Mouse (Mus musculus): ENCODE data around the gene Mpc1.
"Not testable (repeated sequence)": the region's sequence is repeated elsewhere in the genome, so short reads cannot be mapped to it uniquely, and the experiment has no call there.

Mpc1 gene

GRCm38 (mm10) chr17:8278356-8278755, 4.3 kb upstream of the Mpc1 start:
- DNase-seq (ENCODE audit: low read depth, low spot score): no peak

DNA sequence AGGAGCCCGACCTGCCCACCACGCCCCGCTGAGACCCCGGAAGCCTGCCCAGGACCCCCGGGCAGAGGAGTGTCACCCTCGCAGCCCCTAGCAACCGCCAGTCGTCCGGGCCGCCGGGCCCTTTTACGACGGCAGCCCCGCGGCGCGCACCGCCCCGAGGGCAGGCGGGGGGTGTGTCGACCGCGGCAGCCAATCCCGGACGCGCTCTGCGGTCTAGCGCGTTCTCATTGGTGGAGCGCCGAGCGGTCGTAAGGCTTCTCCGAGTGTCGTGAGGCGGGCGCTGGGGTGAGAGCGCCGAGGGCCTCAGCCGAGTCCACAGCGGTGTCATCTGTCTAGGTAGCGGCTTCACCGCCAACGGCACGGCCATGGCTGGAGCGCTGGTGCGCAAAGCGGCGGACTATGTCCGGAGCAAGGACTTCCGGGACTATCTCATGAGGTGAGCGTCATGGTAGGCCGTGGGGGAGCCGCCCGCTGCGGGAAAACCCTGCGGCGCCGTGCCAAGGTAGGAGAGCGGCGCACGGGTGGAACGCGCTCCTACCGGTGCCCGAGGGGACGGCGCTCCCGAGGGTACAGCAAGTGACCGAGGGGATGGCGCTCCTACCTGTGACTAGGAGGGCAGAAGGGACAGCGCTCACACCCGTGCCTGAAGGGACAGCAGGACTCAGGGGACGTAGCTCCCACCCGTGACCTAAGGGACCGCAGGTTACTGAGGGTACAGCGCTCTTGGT, 986 bp downstream of the Mpc1 start:
- DNase-seq (ENCODE audit: low read depth, low spot score): peak; percentile 90

- no peak for DNase-seq (ENCODE audit: low read depth, low spot score)
Measured at GRCm38 (mm10) chr17:8284254-8284661, 1.6 kb downstream of the Mpc1 start.

GRCm38 (mm10) chr17:8285056-8285455, 2.4 kb downstream of the Mpc1 start:
- DNase-seq (ENCODE audit: low read depth, low spot score): no peak

DNA sequence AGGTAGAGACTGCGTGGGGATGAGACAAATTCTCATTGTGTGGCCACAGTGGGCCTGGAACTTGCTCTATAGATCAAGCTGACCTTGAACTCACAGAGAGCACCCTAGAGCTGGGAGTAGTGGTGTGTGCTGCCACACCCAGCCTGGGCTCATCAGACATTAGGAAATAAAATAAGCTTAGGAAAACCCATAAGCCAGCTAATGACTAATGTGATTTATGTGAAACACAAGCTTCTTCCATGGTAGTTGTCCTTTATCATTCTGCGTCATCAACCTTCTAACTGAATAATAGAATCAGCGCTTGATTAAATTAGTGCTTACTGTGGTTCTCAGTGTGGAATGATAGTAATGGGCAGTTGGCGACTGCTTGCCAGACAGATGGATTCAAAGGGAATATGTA, 4.3 kb downstream of the Mpc1 start:
- no peak for DNase-seq (ENCODE audit: low read depth, low spot score)

- DNase-seq (ENCODE audit: low read depth, low spot score): no peak
Measured at GRCm38 (mm10) chr17:8289993-8290679, 7.4 kb downstream of the Mpc1 start.

DNA sequence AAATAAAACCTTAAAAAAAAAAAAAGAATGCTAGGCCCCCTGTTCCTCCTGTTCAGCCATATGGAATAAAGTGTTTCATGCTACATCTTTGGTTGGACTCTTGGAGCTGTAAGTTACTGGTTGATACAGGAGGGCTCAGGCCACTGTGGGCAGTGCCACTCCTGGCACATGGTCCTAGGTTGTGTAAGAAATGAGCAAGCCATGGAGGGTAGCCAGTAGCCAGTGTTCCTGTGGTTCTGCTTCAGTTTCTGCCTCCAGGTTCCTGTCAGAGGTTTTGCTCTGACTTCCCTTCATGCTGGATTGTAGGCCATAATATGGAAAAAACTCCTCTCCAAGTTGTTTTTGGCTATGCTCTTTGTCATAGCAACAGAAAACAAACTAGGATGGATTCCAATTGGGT, 8.0 kb downstream of the Mpc1 start:
- DNase-seq (ENCODE audit: low read depth, low spot score): no peak

GRCm38 (mm10) chr17:8295825-8296224, 13.1 kb downstream of the Mpc1 start:
- DNase-seq (ENCODE audit: low read depth, low spot score): no peak

DNA sequence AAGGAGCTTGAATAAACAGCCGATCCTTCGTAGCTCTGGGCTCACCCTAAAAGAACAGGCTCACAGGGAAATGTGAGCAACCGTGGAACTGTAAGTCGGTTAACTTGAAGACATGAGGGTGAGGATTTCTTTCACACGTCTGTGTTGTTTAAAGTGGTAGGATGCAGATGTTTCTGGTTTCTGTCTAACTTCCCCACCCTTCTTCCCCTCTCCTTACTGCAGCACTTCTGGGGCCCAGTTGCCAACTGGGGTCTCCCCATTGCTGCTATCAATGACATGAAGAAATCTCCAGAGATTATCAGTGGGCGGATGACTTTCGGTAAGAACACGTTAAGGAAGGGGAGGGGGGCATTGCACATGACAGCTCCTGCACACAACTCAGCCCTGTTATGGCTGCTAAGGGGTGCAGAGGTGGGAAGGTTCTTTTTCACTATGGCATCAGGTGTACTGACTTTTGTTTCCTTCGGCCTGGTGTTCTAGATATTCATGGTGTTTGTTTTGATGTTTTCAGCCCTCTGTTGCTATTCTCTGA, 13.7 kb downstream of the Mpc1 start:
- DNase-seq (ENCODE audit: low read depth, low spot score): no peak

GRCm38 (mm10) chr17:8297746-8298145, 15.0 kb downstream of the Mpc1 start:
- DNase-seq (ENCODE audit: low read depth, low spot score): no peak

GRCm38 (mm10) chr17:8298281-8298680, 15.6 kb downstream of the Mpc1 start:
- no peak for DNase-seq (ENCODE audit: low read depth, low spot score)

GRCm38 (mm10) chr17:8299524-8299923, 16.8 kb downstream of the Mpc1 start:
- DNase-seq (ENCODE audit: low read depth, low spot score): no peak

DNA sequence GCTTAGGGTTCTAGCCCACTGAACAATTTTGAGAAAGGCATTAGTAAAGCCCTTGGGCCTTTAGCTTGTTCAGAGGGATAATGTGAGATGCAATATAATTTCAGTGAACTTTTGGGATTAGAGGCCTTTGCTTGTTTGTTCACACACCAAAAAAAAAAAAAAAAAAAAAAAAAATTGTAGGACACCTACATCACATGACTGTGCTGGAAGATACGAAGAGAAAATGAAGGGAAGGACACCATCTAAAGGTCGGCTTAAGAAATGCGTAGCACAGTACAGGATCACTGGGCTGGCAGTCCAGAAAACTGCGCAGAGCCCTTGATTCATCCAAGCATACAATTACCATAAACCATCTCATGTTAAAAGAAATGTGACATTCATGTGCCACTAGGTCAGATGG, 18.8 kb downstream of the Mpc1 start:
- no peak for DNase-seq (ENCODE audit: low read depth, low spot score)

DNA sequence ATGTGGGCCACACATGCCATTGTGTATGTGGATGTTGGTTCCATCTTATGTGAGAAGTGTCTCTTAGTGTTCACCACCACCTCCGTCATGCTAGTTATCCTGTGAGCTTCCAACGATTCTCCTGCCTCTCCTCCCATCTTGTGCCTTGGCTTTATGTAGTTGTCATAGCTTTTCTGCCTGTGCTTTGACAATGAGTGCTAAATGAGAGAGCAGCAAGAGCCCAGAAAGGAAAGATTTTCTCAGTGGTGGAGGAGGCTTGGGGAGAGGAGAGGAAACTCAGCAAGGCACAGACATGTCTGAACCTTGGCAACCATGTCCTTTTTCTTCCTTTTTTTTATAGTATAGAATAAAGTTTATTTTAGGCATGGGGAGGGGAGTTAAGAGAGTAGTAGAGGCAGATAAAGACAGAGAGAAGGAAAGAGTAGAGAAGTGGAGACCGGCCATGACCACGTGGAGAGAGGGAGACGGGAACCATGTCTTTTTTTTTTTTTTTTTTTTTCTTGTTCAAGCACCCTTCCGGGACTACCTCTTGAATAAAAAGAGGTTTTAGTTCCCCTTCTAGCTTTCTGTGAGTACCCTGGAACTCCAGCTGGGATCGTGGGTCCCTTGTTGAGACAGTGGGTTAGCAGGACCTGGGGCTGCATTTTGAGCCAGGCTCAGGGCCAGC, 20.2 kb downstream of the Mpc1 start:
- DNase-seq (ENCODE audit: low read depth, low spot score): no peak

- DNase-seq (ENCODE audit: low read depth, low spot score): no peak
Measured at GRCm38 (mm10) chr17:8303671-8304070, 21.0 kb downstream of the Mpc1 start.

DNA sequence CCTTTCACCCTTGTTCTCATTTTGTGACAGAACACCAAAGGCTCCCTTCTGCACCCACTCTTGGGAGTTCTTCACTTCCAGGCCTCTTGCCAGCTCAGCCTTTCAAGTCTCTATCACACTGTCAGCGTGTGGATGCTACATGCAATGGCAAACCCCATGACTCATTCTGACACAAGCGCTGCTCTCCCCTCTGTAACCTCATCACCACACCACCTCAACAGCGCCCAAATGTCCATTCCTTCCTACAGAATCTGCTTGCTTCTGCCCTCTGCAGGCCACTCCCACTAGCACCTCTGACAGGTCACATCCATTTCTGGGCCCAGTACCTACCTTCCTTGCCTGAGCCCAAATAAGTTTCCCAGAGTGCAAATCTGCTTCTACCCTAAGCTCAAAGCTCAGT, 23.1 kb downstream of the Mpc1 start:
- DNase-seq (ENCODE audit: low read depth, low spot score): no peak

GRCm38 (mm10) chr17:8310838-8311614, 28.3 kb downstream of the Mpc1 start, which contains the start of gene Sft2d1:
Gene Sft2d1, plus strand, starts transcription at chr17:8311102.
- DNase-seq (ENCODE audit: low read depth, low spot score): peak; percentile 91

- DNase-seq (ENCODE audit: low read depth, low spot score): no peak
Measured at GRCm38 (mm10) chr17:8311751-8312150, 29.0 kb downstream of the Mpc1 start.

GRCm38 (mm10) chr17:8313976-8314375, 31.3 kb downstream of the Mpc1 start:
- DNase-seq (ENCODE audit: low read depth, low spot score): no peak

DNA sequence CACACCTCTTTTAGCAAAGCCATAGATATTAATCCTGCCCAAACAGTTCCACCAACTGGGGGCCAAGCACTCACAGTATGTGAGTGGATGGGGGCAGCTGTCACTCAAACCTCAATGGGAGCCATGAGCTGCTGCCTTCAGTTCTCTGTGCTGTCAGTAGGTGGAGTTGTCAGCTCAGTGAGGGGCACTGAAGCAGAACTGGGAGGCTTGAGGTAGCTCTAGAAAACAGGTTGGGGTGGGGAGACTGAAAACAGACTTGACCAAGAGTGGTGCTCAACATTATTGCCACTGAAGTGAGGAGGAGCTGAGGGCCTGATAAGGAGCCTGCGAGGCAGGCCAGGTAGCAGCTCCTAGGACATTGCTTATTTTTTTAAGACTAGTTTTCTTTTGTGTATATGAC, 33.5 kb downstream of the Mpc1 start:
- no peak for DNase-seq (ENCODE audit: low read depth, low spot score)

GRCm38 (mm10) chr17:8326877-8327276, 44.2 kb downstream of the Mpc1 start:
- not testable (repeated sequence) for DNase-seq (ENCODE audit: low read depth, low spot score)

Data from embryo, embryonic 11.5 days (tissue).